Mouse (Mus musculus): ENCODE data around the gene Aox2.

GRCm38 (mm10) chr1:58353238-58353893 lies 75.2 kb downstream of the Aox2 start:
- no peak for TF ChIP-seq GATA1 (IDR thresholded peaks at IDR 0.05; ENCODE audit: low read length)
- TF ChIP-seq TAL1 (IDR thresholded peaks at IDR 0.05; ENCODE audit: low read length), result no peak
